Mouse (Mus musculus) forebrain, embryonic 14.5 days (tissue): ENCODE results near the gene Gale. TPM values are rescaled to one million over a fixed set of nuclear protein-coding genes. Genes with fewer than 3 reads are reported as not detected.
A peak's percentile ranks its signal among the peaks of the same experiment; 100 is the strongest.
"Not testable (repeated sequence)": the region's sequence is repeated elsewhere in the genome, so short reads cannot be mapped to it uniquely, and the experiment has no call there.

Experiments used
- ATAC-seq: fragments of 200-750 bp; cut with Nextera tagmentation; 2 replicates; pipeline ENCODE4 v1.8.0; 2017; ENCODE audit warnings: mild to moderate bottlenecking, moderate library complexity
- DNase-seq: peaks from one replicate; pipeline ENCODE4 v3.0.0-alpha.2; 2015; ENCODE audit warnings: low spot score
- H3K27ac ChIP-seq: fragments of 300-500 bp; sonication (generic); 2 replicates; pipeline ENCODE4 v1.5.1; 2014; ENCODE audit warnings: low read depth, mild to moderate bottlenecking, control low read depth, low read length, moderate library complexity
- H3K27me3 ChIP-seq: fragments of 300-500 bp; sonication (generic); replicated peaks from 2 replicates; pipeline ENCODE4 v1.6.1; 2014; ENCODE audit warnings: low read length, control low read depth, mixed read lengths; ENCODE audit not compliant: control insufficient read depth, insufficient read depth
- H3K36me3 ChIP-seq: fragments of 300-500 bp; sonication (generic); 2 replicates; pipeline ENCODE4 v1.6.1; 2014; ENCODE audit warnings: low read length, control low read depth; ENCODE audit not compliant: control insufficient read depth, insufficient read depth
- H3K4me1 ChIP-seq: fragments of 300-500 bp; sonication (generic); 2 replicates; pipeline ENCODE4 v1.6.1; 2014; ENCODE audit warnings: antibody characterized with exemption, low read length, control low read depth; ENCODE audit not compliant: control insufficient read depth, insufficient read depth
- H3K4me2 ChIP-seq: fragments of 300-500 bp; sonication (generic); 2 replicates; pipeline ENCODE4 v1.6.1; 2014; ENCODE audit warnings: mild to moderate bottlenecking, control low read depth, low read length
- H3K4me3 ChIP-seq: fragments of 300-500 bp; sonication (generic); 2 replicates; pipeline ENCODE4 v1.5.1; 2014; ENCODE audit warnings: low read depth, low read length, control low read depth
- H3K9ac ChIP-seq: fragments of 300-500 bp; sonication (generic); 2 replicates; pipeline ENCODE4 v1.6.1; 2014; ENCODE audit warnings: mild to moderate bottlenecking, low read length, control low read depth, moderate library complexity
- H3K9me3 ChIP-seq: fragments of 300-500 bp; sonication (generic); replicated peaks from 2 replicates; pipeline ENCODE4 v1.6.1; 2016; ENCODE audit warnings: low read length, control low read depth, mixed read lengths; ENCODE audit not compliant: control insufficient read depth
- WGBS: fragments of 180-500 bp; shearing (Covaris S2); extraction: QIAGEN DNeasy Blood & Tissue Kit; methylation state at CpG from one replicate; pipeline ENCODE4 v1.1.7; 2014; 5-methylcytosine and 5-hydroxymethylcytosine counted together
- polyA plus RNA-seq: library from polyadenylated mRNA; unstranded; fragments of >200 nt; fragmentation: Nextera tagmentation; extraction: Ambion mirVana; gene quantifications from 2 replicates; pipeline ENCODE4 v1.2.1, GENCODE M21; 2014

Gene Gale
- polyA plus RNA-seq, 1 experiment from 2014 or later: 32.9 TPM

GRCm38 (mm10) chr4:135970585-135970984 is 7.1 kb downstream of the Gale start:
- Histone ChIP-seq H3K9ac (no peak overlapping the region), H3K4me1 (peaks cover 6% of the 10 kb centered on the region; the same call in 1 of the 2 replicates), H3K36me3 (peaks cover 65% of the 10 kb centered on the region), H3K4me2 (no peak overlapping the region), H3K27ac (no peak overlapping the region), H3K4me3 (no peak overlapping the region), H3K27me3 (no peaks in the 10 kb centered on the region), H3K9me3 (no peaks in the 10 kb centered on the region)
- WGBS: 89% methylated on average over 11 of the region's 11 CpGs
- DNase-seq (no peak), ATAC-seq (no peak)

GRCm38 (mm10) chr4:135971805-135972555 is 8.5 kb downstream of the Gale start:
- Histone ChIP-seq H3K27me3 (no peaks in the 10 kb centered on the region), H3K9me3 (no peaks in the 10 kb centered on the region), H3K4me1 (peaks cover 6% of the 10 kb centered on the region; the same call in 1 of the 2 replicates), H3K4me3 (peak overlapping the region; percentile 99), H3K36me3 (peaks cover 66% of the 10 kb centered on the region), H3K27ac (peak overlapping the region; percentile 52; the same call in 1 of the 2 replicates), H3K4me2 (peak overlapping the region; percentile 95), H3K9ac (peak overlapping the region; percentile 96)
- no peak for DNase-seq
- WGBS: under 1% methylated on average over 35 of the region's 35 CpGs
- ATAC-seq: peak; percentile 55

- DNase-seq: peak; percentile 91
Measured at GRCm38 (mm10) chr4:135972556-135972906, 9.0 kb downstream of the Gale start, which contains the start of gene Lypla2. Gene Lypla2, minus strand, starts transcription at chr4:135972626.

GRCm38 (mm10) chr4:135972911-135973811 is 9.6 kb downstream of the Gale start:
- ATAC-seq (no peak), DNase-seq (no peak)
- H3K9me3 ChIP-seq: no peaks in the 10 kb centered on the region
- peaks cover 6% of the 10 kb centered on the region; the same call in 1 of the 2 replicates for H3K4me1 ChIP-seq
- peak overlapping the region; percentile 95 for H3K4me2 ChIP-seq
- H3K27me3 ChIP-seq: no peaks in the 10 kb centered on the region
- WGBS: 72% methylated on average over 13 of the region's 13 CpGs
- H3K9ac ChIP-seq: peak overlapping the region; percentile 96
- H3K4me3 ChIP-seq: peak overlapping the region; percentile 99
- H3K36me3 ChIP-seq: peaks cover 58% of the 10 kb centered on the region
- H3K27ac ChIP-seq: no peak overlapping the region

More at GRCm38 (mm10) chr4:135972556-135972906, 9.0 kb downstream of the Gale start, which contains the start of gene Lypla2:
- under 1% methylated on average over 19 of the region's 19 CpGs for WGBS
- Histone ChIP-seq H3K27ac (peak within 1 kb of the TSS; percentile 52; the same call in 1 of the 2 replicates), H3K27me3 (no peaks in the 10 kb centered on the region), H3K9ac (peak within 1 kb of the TSS; percentile 96), H3K4me1 (peaks cover 6% of the 10 kb centered on the region; the same call in 1 of the 2 replicates), H3K9me3 (no peaks in the 10 kb centered on the region), H3K4me2 (peak within 1 kb of the TSS; percentile 95), H3K4me3 (peak within 1 kb of the TSS; percentile 99), H3K36me3 (peaks cover 65% of the 10 kb centered on the region)
- peak; percentile 84 for ATAC-seq

GRCm38 (mm10) chr4:135976146-135976545 is 12.6 kb downstream of the Gale start:
- 95% methylated on average over 12 of the region's 12 CpGs for WGBS
- Histone ChIP-seq H3K9me3 (no peaks in the 10 kb centered on the region), H3K36me3 (peaks cover 43% of the 10 kb centered on the region), H3K9ac (no peak overlapping the region), H3K27me3 (no peaks in the 10 kb centered on the region), H3K4me1 (peaks cover 6% of the 10 kb centered on the region; the same call in 1 of the 2 replicates), H3K27ac (no peak overlapping the region), H3K4me3 (no peak overlapping the region), H3K4me2 (no peak overlapping the region)
- ATAC-seq (no peak), DNase-seq (no peak)

GRCm38 (mm10) chr4:135980223-135980622 is 16.7 kb downstream of the Gale start:
- H3K4me2 ChIP-seq, H3K27me3 ChIP-seq, ATAC-seq, H3K4me1 ChIP-seq, H3K4me3 ChIP-seq, H3K27ac ChIP-seq, H3K9ac ChIP-seq, H3K9me3 ChIP-seq, DNase-seq: not testable (repeated sequence)
- WGBS: 94% methylated on average over 5 of the region's 5 CpGs
- peaks cover 59% of the 10 kb centered on the region for H3K36me3 ChIP-seq

- DNase-seq (no peak), ATAC-seq (no peak)
- WGBS: 71% methylated on average over 7 of the region's 7 CpGs
- Histone ChIP-seq H3K27ac (no peak overlapping the region), H3K36me3 (peaks cover 46% of the 10 kb centered on the region), H3K9me3 (no peaks in the 10 kb centered on the region), H3K9ac (no peak overlapping the region), H3K4me1 (peaks cover 7% of the 10 kb centered on the region), H3K4me3 (no peak overlapping the region), H3K27me3 (no peaks in the 10 kb centered on the region), H3K4me2 (no peak overlapping the region)
Measured at GRCm38 (mm10) chr4:135981524-135982063, 18.1 kb downstream of the Gale start.

GRCm38 (mm10) chr4:135984556-135984955 is 21.0 kb downstream of the Gale start:
- Histone ChIP-seq H3K27me3 (no peaks in the 10 kb centered on the region), H3K4me1 (peaks cover 9% of the 10 kb centered on the region), H3K9me3 (no peaks in the 10 kb centered on the region), H3K27ac (no peak overlapping the region), H3K4me2 (no peak overlapping the region), H3K9ac (no peak overlapping the region), H3K4me3 (no peak overlapping the region), H3K36me3 (peaks cover 34% of the 10 kb centered on the region)
- DNase-seq (no peak), ATAC-seq (no peak)
- 90% methylated on average over 5 of the region's 5 CpGs for WGBS
